Mouse (Mus musculus) heart, adult 9 months (tissue): ENCODE data around the gene Bet1l.
"Not testable (repeated sequence)": the region's sequence is repeated elsewhere in the genome, so short reads cannot be mapped to it uniquely, and the experiment has no call there.

ENCODE experiments used
- DNase-seq, 2 experiments: peaks; one replicate each; pipeline ENCODE4 v3.0.0; 2022; ENCODE audit warnings: low spot score in 2 of 2

The Bet1l gene

GRCm38 (mm10) chr7:140857550-140858505, at the start of gene Bet1l:
Gene Bet1l, minus strand, starts transcription at chr7:140857577.
- no peak for DNase-seq

DNA sequence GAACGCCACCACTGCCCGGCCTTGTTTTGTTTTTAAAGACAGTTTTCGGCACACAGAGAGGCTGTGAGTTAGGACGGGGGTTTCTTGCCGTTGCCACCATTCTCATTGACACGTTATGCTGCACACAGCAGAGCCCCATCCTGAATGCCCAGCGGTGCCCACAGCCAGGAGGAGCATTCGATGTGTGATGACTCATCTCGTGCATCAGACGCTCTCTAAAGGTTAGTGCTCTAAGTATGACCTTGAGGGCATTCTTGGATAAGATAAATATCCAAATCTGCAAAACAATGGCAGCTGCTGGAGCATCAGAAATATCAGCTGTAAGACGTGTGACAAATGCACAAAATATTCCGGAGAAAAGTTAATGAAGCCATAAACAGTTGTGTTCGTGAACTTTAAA, 49.8 kb upstream of the Bet1l start:
- DNase-seq, result no peak

DNA sequence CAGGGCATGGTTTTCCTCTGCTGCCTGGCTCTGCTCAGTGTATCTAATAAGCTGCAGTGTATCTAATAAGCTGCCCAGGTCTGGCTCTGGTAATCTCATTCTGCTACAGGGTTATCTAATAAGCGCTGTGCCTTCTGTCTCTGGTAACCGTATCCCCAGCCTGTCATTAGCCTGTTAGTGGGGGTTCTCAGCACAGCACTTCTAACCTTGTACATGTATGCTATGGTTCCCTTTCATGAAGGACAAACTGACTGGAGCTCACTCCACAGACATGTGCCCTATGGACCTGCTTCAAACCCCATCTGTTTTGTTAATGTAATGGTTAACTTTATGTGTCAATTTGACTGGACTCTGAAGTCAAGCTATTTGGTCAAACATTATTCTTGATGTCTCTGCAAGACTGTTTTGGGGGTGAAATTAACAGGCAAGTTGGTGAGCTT, 48.3 kb upstream of the Bet1l start:
- no peak for DNase-seq

DNA sequence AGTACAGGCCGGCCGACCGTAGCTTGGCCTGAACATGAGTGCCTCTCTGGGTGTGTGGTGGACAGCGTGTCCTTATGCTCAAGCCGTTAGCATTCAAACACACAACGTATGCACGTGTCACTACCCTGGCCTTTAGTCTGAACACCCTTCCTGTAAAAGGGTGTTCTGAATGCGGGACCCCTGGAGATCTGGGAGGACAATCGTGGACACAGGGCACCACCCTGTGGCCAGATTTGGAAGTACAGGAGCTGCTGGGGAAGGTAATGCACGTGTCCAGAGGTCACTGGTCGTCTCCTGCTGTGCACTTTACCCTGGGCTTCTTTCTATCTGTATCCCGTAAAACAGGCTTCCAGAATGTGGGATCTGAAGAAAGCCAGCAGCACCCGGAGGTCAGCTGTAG, 45.8 kb upstream of the Bet1l start:
- DNase-seq, result peak; percentile 48 to 66

DNA sequence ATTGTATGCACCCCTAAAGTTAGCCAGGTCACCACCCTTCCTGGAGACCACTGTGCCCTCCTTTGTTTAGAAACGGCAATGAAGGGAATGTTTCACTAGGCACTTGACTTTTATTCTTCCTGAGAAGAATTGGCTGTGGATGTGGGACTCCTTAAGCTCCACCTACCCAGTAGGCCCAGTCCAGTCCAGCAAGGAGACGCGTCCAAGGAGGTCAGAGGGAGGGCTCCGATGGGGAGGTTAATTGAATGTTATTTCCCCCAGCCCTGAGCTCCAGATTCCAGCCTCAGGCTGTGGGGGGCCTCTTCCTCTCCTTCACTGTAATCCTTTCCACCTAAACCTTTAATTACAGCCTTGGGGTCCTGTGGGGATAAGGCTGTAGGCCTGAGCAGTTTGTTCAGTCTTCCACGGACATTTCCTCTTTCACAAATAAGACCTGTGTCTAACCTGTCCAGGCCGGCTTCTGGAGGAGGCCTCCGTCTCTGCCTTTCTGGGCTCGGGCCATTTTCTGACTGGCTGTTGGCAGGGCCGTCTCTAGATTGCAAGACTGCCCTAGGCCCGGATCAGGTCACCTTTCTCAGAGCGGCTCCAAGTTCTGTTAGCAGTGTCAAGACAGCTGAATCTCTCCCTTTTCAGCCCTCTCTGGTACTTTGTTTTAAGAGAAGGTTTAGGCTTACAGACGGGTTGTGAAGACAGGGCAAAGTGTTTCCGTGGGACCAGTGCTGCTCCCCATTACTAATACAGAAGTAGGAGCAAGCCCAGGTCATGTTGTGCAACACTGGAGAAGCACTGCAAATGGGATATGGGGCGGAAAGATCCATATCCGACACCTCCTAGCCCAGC, 44.9 kb upstream of the Bet1l start:
- DNase-seq, result peak in 1 of 2 experiments; percentile 21

DNA sequence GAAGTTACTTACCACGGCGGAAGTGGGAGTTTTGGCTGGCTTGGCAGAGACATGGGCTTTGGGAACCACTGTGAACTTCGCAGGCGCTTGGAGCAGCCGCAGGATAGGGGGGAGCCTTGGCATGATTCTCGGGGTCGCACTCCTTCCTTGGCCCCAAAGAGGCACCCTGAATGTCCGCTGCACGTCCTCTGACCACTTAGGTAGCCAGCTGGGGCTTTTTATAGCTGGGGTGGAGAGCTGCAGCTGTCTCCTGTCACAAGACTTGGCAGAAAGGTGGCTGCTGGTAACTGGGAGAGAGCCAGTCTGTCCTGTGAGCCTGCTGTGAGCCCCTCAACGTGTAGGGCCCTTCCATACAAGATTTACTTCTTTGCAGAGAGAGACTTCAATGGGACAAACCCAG, 42.8 kb upstream of the Bet1l start, which contains the start of gene Cox8b:
Gene Cox8b (minus strand): TSS at position 227 of the 400 bp plus-strand sequence.
- peak; percentile 59 to 73 for DNase-seq

DNA sequence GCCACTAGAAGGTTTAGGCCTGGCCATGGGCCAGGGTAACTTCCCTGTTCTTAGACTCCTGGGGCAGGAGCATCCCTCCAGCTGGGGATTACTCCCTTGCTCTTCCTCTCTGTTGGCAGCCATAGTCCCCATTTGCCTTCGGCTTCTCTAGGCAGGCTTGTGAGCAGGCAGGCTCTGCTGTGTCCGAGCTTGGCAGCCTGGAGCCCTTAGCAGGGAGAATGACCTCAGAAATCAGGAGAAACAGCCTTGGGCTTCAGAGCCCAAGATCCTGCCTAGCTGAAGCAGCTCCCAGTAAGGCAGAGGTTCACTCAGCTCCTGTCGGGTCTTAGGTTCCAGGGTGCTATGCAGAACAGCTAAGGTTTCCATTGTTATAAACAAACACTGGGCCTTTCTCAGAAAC, 41.7 kb upstream of the Bet1l start:
- DNase-seq, result no peak

DNA sequence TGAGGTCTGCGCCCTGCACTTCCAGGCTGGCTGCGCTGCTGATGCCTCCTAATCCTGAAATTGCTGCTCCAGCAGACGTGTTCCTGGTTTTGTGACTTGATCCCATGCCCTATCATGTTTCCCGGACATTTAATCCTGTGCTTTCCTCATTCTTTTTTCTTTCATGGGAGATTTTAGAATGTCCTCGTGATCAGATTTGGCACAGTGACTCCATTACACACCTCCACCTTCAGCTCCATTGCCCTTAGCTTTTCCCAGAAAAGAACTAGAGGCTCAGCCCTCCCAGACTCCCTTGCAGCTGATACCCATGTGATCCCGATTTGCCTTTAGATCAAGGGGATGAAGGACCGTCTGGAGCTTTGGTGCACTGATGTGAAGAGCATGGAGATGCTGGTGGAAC, 40.5 kb upstream of the Bet1l start:
- no peak for DNase-seq

DNA sequence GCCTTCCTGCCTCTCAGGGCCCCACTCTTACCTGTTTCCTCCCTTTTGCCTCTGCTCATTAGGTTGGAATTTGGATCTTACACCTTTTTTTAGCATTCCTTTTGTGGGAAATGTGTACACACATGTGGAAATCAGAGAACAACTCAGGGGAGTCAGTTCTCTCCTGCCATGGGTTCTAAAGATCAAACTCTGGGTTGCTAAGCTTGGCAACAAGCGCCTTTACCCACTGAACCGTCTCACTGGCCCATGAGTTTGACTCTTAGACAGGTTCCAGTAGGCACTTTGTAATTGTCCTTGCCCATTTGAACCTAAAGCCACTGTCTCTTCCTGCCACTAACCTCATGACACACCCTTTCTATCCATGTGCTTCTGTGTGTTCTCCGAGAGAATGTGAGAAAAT, 37.2 kb upstream of the Bet1l start:
- no peak for DNase-seq

GRCm38 (mm10) chr7:140894031-140894430, 36.7 kb upstream of the Bet1l start:
- DNase-seq, result no peak

DNA sequence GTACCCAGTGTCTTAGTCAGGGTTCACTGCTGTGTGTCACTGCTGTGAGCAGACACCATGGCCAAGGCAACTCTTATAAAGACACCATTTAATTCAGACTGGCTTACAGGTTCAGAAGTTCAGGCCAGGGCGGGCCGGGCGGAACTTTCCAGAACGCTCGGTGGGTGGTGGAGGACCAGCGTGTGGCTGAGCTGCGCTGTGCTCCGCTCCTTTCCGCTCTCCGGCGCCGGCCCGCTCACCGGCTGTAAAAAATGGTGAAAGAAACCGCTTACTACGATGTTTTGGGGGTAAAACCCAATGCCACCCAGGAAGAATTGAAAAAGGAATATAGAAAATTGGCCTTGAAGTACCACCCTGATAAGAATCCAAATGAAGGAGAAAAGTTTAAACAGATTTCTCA, 33.3 kb upstream of the Bet1l start:
- DNase-seq, result not testable (repeated sequence)

DNA sequence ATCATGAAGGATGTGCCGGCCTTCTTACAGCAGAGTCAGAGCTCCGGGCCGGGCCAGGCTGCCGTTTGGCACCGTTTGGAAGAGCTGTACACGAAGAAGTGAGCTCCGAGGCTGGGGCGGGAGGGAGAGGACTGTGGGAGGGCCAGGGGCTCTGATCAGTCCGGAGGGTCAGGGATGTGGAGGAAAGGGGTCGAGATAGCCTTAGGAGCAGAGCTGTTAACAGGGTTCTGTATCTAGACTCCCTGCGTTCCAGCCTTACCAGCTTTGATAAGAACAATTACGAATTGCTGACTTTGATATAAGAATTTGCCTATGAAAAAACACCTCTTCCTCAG, 25.1 kb upstream of the Bet1l start:
- no peak for DNase-seq

DNA sequence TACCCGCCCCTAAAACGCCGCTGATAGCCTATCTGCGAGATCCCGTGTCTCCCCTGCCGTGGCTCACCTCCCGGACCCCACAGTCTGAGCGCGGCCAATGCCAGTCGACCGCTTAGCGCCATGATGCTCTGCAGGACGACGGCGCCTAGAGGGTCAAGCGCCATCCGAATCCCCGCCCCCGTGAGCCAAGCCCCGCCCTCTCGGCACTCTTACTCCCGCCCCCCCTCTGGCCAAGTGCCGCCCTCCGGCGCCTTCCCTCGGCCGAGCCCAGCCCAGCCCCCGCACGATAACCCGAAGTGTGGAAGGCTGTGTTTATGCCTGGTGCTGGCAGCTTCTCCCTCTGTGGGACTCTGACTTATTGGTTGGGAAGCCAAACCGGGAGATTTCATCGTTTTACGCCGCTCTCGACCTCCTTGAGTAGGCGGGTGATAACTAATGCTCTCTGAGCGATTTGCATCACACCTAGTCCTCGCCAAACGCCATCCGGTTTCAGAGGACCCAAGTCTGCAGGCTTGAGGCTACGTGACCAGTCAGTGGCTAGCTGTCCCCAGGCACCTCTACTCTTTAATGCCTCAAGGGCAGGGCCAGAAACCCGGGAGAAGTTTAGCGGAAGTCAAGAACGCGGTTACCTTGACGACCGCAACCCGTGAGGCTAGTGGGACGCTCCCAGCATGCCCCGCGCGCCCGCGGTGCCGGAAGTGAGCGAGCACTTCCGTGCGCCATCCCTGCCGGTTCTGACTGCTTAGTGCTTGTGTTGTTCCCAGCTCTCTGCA, 24.5 kb upstream of the Bet1l start, which contains the start of the genes Psmd13 and Sirt3:
Gene Psmd13 (plus strand): TSS at position 273 of the 773 bp plus-strand sequence.
Gene Sirt3 (minus strand): TSS at position 614 of the 773 bp plus-strand sequence.
- peak; percentile 91 to 93 for DNase-seq

DNA sequence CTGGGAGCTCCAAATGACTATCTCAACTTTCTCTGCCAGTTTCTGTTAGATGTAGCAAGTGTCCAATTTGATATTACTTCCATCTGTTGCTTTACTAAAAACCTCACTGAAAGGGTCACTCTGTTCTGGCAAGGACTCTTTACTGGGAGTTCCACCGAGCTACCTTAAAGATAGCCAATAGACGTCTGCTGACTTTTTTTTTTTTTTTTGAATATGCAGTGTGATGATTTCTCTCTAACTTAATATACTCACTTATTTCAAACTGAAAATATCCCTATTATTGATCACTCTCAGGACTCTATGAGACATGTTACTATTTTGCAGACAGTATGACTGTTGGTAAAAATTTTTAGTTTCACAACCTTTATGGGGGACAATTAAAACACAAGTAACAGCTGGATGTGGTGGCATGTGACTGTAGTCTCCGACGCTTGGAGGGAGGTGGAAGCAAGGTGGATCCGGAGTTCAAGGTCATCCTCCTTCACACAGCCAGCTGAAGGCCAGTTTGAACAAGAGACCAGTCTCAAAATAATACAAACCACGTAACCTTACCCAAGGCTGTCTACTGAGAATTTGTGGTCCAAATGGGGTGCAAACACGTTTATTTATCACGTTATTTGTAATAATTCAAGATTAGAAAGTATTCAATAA, 23.6 kb upstream of the Bet1l start:
- DNase-seq, result no peak

DNA sequence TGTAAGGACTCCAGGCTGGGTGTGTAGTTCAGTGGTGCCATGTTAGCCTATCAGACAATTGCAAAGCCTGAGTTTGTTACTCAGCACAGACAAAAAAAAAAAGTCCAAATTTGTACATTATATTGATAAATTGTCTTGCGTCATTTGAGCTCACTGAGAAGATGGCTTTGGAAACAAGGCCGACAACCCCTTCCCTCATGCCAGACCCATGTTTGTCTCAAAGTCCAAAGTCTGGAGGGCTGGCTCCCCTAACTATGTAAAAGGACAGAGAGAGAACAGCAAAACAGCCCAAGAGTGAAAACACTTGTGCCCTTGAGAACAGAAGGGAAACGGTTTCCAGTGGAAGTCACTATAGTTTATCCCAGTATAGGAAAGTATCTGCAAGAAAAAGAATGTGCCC, 23.0 kb upstream of the Bet1l start:
- DNase-seq, result no peak

DNA sequence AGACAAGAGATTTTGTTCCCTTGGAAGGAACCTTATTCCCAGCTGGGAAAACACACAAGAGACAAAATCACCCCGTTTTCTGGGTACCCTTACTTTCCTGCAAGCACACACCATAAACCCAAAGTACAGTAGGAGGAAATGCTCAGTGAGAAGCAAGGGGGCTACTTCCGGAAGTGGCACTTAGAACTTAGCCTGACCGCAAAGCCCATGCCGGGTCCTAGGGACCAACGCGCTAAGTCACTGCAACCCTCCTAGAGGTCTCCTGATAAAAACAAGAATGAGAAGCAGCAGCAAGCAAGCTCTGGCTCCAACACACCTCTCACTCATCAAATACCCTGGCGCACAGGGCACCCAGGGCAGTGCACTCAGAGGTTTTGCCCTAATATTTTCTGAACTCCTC, 22.0 kb upstream of the Bet1l start:
- DNase-seq, result no peak

DNA sequence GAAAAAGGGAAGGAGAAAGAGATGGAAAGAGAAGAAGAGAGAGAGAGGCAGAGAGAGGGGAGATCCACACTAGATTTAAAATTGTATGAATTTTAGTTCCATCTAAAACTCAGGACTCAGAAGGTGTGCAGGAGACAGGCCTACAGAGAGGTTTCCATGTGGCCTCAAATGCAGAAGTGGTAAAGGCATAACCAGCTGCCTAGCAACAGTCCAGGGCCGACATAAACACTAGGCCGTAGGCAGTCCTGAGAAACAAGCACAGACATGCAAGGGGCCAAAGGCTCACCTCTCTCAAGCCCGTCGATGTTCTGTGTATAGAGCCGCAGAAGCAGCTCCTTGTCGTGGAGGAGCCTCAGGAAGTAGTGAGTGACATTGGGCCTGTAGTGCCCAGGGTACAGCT, 20.0 kb upstream of the Bet1l start:
- DNase-seq, result no peak

GRCm38 (mm10) chr7:140874224-140874623, 16.8 kb upstream of the Bet1l start:
- no peak for DNase-seq

DNA sequence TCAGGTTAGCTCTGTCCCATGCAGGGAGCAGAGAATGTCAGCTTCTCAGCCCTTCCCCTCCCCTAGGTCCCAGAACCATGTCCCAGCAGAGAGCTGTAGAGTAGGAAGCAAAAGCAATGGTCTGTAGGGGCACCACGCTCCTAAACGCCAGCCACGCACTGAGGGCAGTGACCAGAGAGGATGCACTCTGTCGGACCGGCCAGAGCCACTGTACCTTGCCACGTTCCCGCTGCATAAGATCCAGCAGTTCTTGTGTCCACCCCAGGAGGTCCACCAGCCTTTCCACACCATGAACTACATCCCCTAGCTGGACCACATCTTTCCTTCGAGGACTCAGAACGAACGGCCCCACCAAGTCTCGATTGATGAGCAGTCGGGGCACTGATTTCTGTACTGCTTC, 7.4 kb upstream of the Bet1l start:
- DNase-seq, result no peak

DNA sequence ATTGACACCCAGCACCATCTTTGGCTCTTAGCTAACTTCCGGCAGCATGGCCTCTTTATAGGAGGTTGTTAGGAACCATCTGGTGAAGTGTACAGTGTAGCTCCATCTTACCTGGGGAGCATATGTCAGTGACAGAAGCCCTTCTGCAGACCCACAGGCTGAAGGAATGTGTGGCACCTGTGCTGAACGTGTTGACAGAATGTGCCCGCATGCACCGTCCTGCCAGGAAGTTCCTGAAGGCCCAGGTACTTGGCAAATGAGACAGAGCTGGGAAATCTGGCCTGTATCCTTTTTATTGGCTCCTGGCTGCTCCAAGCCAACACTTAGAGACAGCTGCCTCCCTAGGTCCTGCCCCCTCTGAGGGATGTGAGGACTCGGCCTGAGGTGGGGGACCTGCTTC, 3.4 kb upstream of the Bet1l start:
- DNase-seq, result no peak

DNA sequence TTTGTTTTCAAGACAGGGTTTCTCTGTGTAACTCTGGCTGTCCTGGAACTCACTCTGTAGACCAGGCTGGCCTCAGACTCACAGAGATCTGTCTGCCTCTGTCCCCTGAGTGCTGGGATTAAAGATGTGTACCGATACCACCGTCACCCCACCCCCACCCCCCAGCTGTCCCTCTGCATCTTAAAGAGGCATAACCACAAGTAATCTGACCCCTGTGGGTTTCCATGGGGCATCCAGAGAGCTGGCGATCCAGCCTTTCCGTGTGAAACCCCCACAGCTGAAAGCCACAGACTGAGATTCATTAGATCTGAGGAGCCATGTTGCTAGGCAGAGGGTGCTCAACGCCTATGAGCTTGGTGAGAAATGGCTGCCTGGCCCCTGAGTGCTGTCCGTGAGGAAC, 2.6 kb upstream of the Bet1l start:
- no peak for DNase-seq
